Mouse (Mus musculus): ENCODE measurements around the gene Cxcl14. TPM values are rescaled to one million over a fixed set of nuclear protein-coding genes. Genes with fewer than 3 reads are reported as not detected.

Gene Cxcl14
- 30.1 and 35.9 TPM in 2 replicates for polyA plus RNA-seq (2012; rRNA removed)

DNA sequence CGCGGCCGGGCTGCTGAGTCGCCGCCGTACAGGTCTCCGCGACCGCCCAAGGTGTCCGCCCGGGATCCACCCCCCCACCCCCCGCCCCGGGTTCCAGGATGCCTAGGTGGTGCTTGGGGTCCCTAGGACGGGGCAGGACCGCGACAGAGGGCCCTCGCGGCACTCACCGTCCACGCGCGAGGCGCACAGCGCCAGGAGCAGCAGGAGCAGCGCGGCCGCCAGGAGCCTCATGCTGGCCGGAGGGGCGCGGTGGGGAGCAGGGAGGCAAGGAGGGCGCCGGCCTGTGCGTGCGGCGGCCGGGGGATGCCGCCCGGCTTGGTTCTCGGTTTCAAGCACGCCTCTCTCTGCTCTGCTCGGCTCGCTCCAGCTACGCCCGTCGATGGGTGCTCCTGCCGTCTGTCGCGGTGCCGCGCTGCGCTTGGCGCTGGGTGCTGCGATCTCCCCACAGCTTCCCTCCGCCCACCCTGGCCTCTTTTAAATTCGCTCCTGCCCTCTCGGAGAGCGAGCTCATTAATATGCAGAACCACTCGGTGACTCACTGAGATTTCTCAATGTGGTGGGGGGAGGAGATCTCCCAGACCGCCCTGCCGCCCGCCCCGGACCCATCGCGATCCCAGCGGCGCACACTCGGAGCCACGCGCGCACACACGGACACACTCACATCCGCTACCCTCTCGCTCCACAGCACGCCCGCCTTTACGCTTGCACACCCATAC lies at the start of gene Cxcl14:
Gene Cxcl14, minus strand, starts transcription at position 609 of the 716 bp plus-strand sequence.
- peak; percentile 72 for DNase-seq (ENCODE audit: low read depth)
- TF ChIP-seq CTCF (IDR thresholded peaks at IDR 0.05; ENCODE audit: borderline replicate concordance, extremely low read depth, insufficient read depth, insufficient read length), result no peak
- no peak for TF ChIP-seq POLR2A (IDR thresholded peaks at IDR 0.05; ENCODE audit: borderline replicate concordance, extremely low read depth, insufficient read depth, insufficient read length, poor library complexity, severe bottlenecking)

DNA sequence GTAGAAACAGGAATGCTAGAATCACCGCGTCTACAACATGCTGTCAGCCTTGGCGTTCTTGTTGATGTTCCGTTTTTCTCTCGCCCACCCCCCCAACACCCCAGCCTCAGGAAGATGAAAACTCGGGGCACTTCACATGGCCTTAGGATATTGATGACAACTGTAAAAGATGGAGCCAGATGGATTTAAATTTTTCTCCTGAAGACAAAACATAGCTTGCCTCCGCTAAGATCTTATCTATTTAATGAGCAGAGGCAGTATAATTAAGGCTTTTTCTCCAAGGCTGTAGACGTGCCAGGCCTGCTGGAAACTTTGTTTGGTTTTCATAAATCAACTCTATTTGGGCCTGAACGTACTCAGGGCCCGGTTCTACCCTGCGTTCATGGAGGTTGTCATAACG lies 48.0 kb upstream of the Cxcl14 start:
- no peak for DNase-seq (ENCODE audit: low read depth)

DNA sequence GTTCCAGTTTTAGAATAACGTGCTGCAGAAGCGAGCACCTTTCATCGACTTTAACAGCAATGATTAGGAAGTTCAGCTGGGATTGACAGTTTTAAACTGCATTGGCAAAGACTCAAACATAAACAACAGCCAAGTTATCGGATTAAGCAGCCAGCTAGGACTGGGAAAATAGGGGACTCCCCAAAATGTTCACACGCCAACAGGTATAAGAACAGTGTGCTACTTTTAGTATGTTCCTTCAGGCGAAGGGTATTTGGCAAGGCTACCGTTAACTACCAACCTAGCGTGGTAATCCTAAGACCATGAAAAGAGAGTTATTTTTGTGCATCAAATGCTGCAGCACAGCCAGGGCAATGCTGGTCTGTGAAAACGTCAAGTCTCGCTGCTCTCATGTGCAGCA lies 46.1 kb upstream of the Cxcl14 start:
- TF ChIP-seq POLR2A (IDR thresholded peaks at IDR 0.05; ENCODE audit: borderline replicate concordance, extremely low read depth, insufficient read depth, insufficient read length, poor library complexity, severe bottlenecking), result no peak
- no peak for TF ChIP-seq CTCF (IDR thresholded peaks at IDR 0.05; ENCODE audit: borderline replicate concordance, extremely low read depth, insufficient read depth, insufficient read length)
- peak; percentile 68 for DNase-seq (ENCODE audit: low read depth)

More for the DNA sequence above, 48.0 kb upstream of the Cxcl14 start:
- no peak for TF ChIP-seq POLR2A (IDR thresholded peaks at IDR 0.05; ENCODE audit: borderline replicate concordance, extremely low read depth, insufficient read depth, insufficient read length, poor library complexity, severe bottlenecking)
- no peak for TF ChIP-seq CTCF (IDR thresholded peaks at IDR 0.05; ENCODE audit: borderline replicate concordance, extremely low read depth, insufficient read depth, insufficient read length)

DNA sequence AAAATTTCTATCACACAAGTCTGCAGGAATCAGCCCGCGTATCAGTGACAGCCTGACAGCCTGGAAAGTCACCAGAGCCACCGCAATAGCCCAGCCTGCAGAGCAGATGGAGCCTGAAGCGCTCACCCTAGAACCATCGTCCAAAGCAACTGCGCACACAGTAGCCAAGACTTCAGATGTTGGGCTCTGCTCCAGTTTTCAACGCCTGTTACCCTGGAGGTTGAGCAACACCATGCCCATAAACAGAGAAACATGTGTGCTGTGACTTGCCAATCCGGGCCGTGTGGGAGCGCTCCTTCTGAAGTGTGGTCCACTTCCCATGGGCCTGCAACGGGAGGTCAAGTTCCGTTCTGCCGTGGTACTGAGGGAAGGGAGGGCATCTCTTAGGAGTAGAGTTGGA lies 44.2 kb upstream of the Cxcl14 start:
- DNase-seq (ENCODE audit: low read depth), result peak; percentile 45

DNA sequence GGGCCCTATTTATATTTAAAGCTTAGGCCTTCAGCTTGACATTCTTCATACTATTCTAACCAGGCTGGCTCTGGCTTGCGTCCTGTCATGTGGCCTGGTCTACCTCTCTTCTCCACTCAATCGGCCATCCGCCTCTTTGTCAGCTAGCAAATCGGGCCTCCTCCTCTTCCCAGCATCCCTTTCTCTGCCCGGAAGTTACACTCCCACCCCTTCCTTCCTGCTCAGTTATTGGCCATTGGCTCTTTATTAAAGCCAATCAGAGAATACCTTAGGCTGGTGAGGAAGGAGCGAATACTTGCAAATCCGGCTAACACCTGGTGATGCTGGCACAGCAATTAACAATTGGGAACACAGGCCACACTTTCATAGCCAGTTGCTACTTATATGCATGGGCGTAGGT lies 43.5 kb upstream of the Cxcl14 start:
- no peak for DNase-seq (ENCODE audit: low read depth)
- TF ChIP-seq POLR2A (IDR thresholded peaks at IDR 0.05; ENCODE audit: borderline replicate concordance, extremely low read depth, insufficient read depth, insufficient read length, poor library complexity, severe bottlenecking) (no peak), CTCF (IDR thresholded peaks at IDR 0.05; ENCODE audit: borderline replicate concordance, extremely low read depth, insufficient read depth, insufficient read length) (no peak)

More for the DNA sequence above, 44.2 kb upstream of the Cxcl14 start:
- TF ChIP-seq CTCF (IDR thresholded peaks at IDR 0.05; ENCODE audit: borderline replicate concordance, extremely low read depth, insufficient read depth, insufficient read length) (no peak), POLR2A (IDR thresholded peaks at IDR 0.05; ENCODE audit: borderline replicate concordance, extremely low read depth, insufficient read depth, insufficient read length, poor library complexity, severe bottlenecking) (no peak)

DNA sequence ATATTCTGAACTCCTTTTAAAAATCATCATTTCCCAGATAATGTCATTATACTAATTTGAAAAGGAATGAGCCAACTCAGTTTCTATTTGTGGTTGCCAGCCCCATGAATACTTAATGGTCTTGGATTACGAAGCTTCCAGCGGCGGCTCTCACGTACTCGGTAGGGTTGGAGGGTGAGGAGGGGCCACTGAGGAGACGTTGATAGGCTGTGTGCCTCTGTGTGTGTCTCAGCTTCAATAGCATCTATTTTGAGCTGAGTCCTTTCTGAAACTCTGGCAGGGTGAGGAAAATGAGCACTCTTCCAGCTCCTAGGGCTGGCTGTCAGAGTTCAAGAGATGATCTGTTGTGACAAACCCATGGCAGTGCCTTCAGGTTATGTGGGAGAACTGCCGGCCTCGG lies 40.6 kb upstream of the Cxcl14 start:
- DNase-seq (ENCODE audit: low read depth), result peak; percentile 64
- TF ChIP-seq POLR2A (IDR thresholded peaks at IDR 0.05; ENCODE audit: borderline replicate concordance, extremely low read depth, insufficient read depth, insufficient read length, poor library complexity, severe bottlenecking) (no peak), CTCF (IDR thresholded peaks at IDR 0.05; ENCODE audit: borderline replicate concordance, extremely low read depth, insufficient read depth, insufficient read length) (no peak)

DNA sequence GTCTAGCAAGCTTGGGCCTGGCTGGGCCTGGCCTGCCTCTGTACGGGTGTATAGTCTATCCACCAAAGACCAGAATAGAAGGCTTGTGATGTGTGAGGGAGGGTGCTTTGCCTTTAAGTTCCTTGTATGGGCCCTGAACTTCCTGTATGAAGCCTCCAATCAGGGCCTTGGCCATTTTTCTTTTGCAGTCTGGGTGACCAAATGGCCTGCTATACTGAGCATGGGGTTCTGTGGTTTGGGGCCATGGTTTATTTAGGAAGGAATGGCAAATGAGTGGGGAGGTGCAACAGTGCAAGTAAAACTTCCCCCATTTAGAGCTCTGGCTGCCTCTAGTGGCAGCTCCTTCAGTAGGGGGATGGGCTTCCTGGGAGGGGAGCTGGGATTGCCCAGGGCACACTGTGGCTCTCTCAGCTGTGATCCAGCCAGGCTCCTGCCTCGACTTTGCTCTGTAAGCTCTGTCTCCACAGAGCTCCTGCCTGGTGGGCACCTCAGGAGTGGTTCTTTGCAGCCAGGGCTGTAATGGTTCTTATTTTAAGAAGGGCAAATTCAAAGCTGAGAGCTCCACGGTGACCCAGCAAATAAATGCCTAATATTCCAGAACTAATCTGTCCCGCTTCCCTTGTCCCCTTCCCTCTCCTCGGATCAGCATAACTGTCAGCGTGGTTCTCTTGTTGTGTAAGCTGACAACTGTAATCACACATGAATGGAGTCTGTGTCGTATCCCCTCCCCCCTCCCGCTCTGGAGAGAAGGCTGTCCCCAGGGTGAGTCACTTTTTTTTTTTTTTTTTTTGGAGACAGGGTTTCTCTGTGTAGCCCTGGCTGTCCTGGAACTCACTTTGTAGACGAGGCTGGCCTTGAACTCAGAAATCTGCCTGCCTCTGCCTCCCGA lies 38.7 kb upstream of the Cxcl14 start:
- TF ChIP-seq CTCF (IDR thresholded peaks at IDR 0.05; ENCODE audit: borderline replicate concordance, extremely low read depth, insufficient read depth, insufficient read length) (peak; percentile 24; the same call in 1 of the 2 replicates), POLR2A (IDR thresholded peaks at IDR 0.05; ENCODE audit: borderline replicate concordance, extremely low read depth, insufficient read depth, insufficient read length, poor library complexity, severe bottlenecking) (no peak)
- DNase-seq (ENCODE audit: low read depth), result peak; percentile 45

DNA sequence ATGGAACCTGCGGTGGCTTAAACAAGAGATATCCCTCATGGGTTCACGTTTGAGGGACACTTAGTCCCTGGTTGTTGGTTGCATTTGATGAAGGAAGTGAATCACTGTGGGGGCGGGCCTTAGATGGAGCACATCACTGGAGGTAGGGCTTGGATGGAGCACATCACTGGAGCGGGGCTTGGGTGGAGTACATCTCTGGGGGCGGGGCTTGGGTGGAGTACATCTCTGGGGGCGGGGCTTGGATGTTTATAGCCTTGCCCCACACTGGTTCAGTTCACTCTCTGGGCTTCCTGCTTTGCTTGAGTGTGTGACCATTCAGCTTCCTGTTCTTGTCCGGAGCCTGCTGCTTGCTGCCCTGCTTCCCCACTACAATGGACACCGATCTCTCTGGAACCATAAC lies 37.9 kb upstream of the Cxcl14 start:
- TF ChIP-seq CTCF (IDR thresholded peaks at IDR 0.05; ENCODE audit: borderline replicate concordance, extremely low read depth, insufficient read depth, insufficient read length), result no peak
- no peak for TF ChIP-seq POLR2A (IDR thresholded peaks at IDR 0.05; ENCODE audit: borderline replicate concordance, extremely low read depth, insufficient read depth, insufficient read length, poor library complexity, severe bottlenecking)
- DNase-seq (ENCODE audit: low read depth), result no peak

DNA sequence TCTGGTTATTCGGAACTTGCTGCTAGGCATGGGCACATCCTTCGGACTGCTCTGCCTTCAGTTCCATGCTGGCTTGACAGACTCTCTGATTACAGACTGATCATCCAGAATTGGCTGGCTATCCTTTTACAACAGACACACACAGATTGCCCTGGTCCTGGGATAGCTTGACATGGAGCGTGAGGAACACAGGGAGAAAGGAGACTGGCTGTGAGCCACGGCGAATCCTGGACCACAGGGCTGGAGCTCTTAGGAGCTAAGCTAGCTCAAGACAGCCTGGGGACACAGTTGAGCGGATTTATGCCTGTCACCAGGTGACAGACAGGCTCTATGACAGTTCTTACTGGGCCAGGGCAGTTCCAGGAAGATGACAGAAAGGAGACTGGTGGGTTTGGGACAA lies 36.0 kb upstream of the Cxcl14 start:
- no peak for TF ChIP-seq CTCF (IDR thresholded peaks at IDR 0.05; ENCODE audit: borderline replicate concordance, extremely low read depth, insufficient read depth, insufficient read length)
- DNase-seq (ENCODE audit: low read depth), result no peak

DNA sequence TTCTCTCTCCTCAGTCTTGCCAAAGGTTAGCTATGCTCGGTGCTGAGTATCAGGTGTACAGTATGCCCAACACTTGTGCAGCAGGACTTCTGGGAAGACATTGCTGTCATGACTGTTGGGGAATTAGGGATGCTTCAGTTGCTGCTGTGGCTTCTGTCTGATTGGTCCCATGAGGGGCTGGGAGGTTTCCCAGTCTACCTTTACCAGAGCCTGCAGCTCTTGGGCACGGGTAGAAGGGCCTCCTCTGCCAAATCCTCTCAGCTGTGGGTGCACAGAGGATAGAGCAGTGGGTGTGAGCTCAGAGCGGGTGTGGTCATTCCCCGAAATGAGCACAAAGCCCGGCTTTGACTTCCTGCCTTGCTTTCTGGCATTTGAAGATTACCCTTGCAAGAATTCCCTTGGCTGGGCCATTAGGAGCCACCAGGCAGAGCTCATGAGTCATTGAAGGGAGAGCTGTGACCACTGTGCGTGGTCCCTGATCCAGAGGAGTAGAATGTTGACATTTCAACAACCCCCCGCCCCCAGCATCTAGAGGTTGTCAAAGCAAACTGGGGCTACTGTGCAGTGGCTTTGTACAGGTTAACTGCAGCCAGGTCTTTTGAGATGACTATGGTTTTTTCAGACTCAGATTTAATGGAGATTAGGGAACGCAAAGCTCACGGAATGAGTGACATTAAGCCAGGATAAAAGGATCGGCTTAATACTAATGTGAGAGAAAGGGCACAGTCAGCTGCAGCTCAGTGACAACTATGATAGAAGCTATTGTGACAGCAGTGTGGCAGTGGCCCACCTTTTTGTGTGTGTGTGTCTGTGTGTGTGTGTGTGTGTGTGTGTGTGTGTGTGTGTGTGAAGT lies 34.5 kb upstream of the Cxcl14 start:
- DNase-seq (ENCODE audit: low read depth), result peak; percentile 59
- TF ChIP-seq CTCF (IDR thresholded peaks at IDR 0.05; ENCODE audit: borderline replicate concordance, extremely low read depth, insufficient read depth, insufficient read length) (no peak), POLR2A (IDR thresholded peaks at IDR 0.05; ENCODE audit: borderline replicate concordance, extremely low read depth, insufficient read depth, insufficient read length, poor library complexity, severe bottlenecking) (no peak)

DNA sequence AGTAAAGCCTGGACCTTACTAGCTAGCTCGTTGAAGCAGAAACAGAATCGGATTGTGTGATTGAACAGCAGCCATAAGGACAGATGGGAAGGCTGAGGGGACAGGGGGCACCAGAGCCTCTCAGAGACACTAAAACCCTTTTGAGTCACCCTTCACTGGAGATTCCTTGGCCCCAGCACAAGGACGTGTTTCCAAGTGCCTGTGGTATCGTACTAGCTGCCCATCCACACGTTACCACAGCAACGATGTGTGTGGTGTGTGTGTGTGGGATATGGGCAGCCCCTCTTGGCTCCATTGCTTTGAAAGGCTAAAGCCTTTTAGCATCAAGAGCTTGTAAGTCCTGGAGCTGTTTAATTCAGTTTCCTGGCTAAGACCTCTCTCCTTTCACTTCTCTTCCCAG lies 33.4 kb upstream of the Cxcl14 start:
- DNase-seq (ENCODE audit: low read depth), result peak; percentile 80
- TF ChIP-seq CTCF (IDR thresholded peaks at IDR 0.05; ENCODE audit: borderline replicate concordance, extremely low read depth, insufficient read depth, insufficient read length), result no peak
- TF ChIP-seq POLR2A (IDR thresholded peaks at IDR 0.05; ENCODE audit: borderline replicate concordance, extremely low read depth, insufficient read depth, insufficient read length, poor library complexity, severe bottlenecking), result no peak

Data from brain, embryonic 14.5 days (tissue).